Mouse (Mus musculus): ENCODE measurements around the gene Lrp10.
A peak's percentile ranks its signal among the peaks of the same experiment; 100 is the strongest.

Gene Lrp10

DNA sequence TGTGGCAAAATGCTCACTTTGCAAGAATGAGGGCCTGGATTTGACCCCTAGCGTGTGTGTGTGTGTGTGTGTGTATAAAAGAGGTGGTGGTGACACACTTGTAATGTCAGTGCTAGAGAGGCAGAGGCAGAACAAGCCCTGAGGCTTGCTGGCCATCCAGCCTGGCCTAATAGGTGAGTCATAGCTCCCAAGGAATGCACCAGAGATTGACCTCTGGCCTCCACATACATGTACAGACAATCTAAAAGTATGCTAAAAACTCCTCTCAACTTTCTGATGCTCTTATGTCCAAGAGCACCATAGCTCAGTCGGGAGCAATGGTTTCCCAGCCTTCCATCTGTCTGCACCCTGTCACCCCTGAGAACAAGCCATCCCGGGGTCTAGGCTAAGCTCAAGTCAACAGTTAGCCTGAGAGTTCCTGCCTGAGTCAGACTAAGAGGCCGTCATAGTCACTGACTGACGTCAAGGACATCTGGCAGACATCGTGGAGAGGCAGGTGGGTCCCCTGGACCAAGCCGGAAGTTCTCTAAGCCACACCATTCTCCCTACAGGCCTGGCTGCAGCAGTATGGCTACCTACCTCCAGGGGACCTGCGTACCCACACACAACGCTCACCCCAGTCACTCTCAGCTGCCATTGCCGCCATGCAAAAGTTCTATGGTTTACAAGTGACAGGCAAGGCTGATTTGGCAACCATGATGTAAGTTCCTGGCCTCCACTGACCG lies 28.6 kb upstream of the Lrp10 start:
- no peak for DNase-seq

DNA sequence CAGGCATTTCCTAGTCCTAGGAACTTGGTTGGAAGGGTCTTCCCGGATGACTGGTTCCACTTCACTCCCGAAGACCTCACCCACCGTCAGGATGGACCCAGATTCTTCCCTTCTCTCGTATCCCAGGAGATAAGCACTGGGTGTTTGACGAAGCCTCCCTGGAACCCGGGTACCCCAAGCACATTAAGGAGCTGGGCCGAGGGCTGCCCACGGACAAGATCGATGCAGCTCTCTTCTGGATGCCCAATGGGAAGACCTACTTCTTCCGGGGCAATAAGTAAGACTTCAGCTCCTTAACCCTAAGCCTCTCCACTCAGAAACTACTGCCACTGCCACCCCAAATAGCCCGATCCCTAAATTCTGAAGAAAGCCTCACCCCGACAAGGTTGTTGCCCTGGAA lies 24.8 kb upstream of the Lrp10 start:
- DNase-seq, result no peak

DNA sequence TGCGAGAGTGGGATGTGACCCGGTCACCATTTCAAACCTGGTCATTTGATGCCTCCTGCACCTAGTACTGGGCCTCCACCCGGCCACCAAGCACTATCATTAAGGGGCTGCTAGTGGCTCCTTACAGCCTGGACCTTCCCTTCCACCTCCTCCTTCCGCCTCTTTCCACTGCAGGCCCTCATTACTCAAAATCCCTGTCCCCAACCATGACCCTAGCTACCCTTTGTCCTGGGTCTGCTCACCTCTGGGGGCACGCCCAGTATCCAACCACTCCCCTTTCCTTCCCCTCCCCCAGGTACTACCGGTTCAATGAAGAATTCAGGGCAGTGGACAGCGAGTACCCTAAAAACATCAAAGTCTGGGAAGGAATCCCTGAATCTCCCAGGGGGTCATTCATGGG lies 24.3 kb upstream of the Lrp10 start:
- no peak for DNase-seq

DNA sequence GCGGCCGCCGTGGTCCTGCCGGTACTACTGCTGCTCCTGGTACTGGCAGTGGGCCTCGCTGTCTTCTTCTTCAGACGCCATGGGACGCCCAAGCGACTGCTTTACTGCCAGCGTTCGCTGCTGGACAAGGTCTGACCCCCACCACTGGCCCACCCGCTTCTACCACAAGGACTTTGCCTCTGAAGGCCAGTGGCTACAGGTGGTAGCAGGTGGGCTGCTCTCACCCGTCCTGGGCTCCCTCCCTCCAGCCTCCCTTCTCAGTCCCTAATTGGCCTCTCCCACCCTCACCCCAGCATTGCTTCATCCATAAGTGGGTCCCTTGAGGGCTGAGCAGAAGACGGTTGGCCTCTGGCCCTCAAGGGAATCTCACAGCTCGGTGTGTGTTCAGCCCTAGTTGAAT lies 23.4 kb upstream of the Lrp10 start:
- DNase-seq, result no peak

DNA sequence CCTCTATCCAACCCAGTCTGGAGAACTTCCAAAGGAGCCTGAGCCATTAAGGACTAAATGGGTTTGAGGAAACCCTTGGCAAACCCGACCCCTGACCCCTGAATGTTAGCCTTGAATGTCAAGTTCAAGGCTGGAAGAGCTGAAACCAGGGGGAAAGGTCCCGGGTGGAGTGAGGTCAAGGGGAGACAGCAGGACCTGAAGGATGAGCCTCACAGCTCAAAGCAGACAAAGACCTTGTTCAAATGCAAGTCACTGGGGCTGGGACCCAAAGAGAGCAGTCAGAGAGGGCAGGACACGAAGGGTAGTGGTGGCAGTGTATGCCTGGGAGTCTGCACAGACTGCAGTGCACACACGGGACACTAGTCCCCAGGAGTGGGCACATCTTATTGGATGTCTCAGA lies 22.6 kb upstream of the Lrp10 start:
- DNase-seq, result no peak

DNA sequence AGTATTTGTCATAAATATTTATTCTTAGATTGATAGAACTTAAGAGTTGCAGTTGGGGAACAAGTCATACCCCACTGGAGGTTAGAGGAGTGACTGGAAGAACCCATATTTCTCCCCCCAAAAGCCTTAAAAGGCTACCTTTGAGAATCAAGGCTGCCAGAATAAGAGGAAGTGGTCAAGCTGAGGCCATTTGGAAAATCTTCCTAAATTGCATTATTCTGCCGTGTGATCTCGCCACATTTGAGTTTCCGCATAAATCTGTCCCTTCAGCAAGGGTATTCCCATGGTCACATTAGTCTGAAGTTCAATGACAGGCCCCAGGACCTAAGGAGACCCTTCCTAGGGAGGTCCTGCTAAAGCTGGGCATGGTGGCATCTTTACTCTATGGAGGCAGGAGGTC lies 21.4 kb upstream of the Lrp10 start:
- no peak for DNase-seq

DNA sequence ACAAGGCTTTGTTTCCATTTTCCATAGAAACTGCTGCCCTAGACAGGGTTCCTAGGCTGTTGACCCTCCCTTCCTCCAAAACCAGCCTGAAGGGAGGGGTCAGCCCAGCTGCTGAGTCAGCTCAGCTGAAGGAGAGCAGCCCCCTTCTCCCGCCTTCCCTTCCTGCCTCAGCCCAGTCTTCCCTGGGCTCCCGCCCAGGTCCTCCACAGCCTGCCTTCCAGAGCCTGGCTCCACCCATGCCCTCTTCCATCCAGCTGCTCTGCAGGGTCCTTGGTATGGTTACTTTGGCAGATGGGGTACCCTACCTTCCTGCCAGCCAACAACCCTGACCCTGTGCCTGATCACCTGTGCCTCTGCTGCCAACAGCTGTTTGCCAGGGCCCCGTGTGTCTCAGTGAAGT lies 20.7 kb upstream of the Lrp10 start:
- no peak for DNase-seq

DNA sequence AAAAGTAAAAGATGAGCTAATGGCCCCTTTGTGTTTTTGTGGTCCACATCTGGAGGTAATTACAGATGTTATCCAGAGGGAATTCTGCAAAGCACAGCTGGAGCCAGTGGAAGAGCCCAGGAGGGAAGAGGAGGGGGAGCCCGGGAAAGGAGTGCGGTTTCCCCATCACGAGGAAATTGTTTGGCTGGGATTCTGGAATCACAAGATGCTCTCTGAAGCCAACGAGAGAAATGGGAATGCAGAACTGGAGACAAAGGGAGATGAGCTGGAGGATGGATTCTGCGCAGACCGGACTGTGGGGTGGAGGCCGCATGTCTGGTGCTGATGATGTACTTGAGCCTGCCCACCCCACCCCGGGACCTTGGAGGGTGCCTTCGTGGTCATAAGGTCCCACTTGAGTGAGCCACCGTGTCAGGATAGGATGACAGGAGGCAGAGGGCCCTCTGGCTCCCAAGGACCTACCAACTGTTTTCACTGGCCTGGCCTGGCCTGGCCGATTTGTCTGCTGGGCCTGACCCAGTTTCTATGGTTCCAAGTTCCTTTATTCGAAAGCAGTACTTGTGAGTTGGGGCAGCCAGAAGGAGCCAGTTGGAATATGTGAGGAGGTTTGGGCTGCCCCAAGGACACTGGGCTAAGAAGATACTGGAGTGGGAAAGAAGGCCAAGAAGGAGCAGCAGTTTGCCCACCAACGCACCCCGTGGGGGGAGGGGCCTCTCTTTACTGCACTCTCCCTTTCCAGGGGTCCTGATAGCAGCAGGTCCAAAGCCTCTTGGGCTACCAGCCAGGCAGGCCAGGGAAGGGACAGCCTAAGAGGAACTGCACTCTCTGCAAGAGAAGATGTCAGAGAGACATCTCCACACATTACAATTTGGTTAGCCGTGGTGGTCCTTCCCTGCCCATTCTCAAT lies 20.0 kb upstream of the Lrp10 start:
- DNase-seq, result no peak

DNA sequence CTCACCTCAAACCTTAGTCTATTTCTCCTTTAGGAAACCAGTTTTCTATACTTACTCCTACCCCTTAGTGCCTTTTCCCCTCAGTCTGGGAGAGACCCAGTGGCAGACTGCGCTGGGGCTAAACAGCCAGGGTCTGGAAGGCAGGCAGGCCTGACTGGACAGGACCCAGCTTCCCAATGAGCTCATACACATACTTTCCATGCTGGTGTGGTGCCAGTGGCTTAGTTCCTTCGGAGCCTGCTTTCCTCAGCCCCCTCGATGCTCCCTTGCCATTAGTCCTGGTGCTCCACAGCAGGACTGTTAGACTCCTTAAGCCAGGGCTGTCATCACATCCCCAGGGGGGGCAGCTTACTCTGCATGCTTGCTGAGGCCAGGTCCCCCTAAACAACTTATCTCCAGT lies 18.5 kb upstream of the Lrp10 start:
- DNase-seq, result no peak

DNA sequence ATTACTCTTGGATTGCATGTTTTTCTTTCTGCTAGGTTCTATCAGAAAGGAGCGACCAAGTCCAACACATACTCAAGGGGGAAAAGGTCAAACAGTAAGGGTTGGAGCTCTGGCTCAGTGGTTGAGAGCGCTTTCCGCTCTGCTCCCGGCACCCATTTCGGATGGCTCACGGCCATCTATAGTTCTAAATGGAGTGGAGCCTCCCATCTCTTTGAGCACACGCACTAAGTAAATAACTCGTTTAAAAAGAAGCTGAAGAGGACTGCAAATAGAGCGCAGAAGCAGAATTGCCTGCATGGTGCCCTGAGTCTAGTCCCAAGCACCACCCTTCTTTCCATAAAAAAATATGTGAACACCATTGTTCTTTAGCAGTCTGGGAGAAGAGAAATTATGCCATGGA lies 10.4 kb upstream of the Lrp10 start:
- DNase-seq, result no peak

DNA sequence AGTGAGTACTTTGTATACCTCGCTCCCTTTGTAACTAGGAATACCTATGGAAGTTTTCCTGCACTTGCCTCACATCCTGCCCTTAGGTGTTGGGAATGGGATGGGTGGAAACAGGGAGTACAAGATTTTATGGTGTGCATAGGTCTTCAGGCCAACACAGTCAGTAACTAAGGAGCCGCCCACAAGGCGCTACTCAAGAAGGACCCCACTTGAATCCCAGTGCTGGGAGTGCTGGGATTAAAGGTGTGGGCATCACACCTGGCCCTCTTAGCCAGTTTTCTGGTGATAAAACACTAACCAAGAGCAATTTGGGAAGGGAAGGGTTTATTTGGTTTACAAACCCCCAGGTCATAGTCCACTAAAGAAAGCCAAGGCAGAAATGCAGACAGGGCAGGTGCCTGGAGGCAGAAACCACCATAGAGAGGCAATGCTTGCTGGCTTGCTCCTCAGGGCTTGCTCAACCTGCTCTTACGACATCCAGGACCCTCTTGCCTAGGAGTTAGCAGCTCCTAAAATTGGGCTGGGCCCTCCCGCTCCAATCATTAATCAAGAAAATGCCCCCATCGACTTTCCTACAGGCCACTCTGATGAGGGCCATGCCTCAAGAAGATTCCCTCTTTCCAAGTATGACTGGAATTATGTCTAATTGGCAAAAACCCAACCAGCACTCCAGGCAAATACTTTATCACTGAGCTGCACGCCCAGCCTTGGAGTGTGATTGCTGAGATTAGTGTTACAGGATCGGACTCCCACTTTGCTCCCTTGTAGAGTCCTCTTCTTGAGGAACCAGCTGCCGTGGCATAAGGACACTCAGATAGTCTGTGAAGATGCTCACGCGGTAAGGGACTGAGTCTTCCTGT lies 9.0 kb upstream of the Lrp10 start:
- no peak for DNase-seq

DNA sequence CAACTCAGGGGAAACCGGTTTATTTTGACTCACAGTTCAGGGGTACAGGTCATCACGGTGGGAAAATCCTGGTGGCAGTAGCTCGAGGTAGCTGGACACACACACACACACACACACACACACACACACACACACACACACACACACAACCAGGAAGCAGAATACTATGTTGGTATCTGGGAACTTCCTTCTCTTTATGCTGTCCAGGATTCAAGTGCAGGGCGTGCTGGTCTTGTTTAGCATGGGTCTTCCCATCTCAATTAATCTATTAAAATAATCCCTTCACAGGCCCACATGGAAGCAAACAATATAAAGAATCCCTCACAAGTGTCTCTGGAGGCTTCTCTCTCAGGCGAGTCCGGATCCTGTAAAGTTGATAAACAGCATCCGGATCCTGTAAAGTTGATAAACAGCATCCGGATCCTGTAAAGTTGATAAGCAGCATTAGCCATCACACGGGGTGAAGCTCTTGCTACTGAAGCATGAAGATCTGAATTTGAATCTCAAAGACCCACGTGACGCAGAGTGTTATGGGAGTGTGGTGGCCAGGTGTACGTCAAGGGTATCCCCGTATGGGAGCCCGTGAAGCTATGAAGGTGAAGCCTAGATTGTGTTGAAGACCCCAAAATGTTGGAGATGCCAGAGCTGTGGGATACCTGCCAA lies 5.9 kb upstream of the Lrp10 start:
- no peak for DNase-seq

DNA sequence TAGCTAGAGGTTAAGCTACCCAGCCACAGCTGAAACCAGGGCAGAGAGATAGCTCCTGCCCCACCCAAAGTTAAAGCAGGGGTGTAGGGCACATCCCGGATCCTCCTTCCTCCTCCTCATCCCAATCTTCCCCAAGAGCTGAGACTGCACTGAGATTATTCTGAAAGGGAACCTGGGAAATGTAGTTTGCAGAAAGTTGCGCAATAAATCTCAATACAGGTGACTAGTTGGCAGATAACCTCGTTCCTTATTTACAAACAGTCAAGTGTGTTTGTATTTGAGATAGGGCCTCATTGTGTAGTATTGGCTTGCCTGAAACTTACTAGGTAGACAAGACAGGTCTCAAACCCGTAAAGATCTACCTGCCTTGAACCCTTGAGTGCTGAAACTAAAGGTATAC lies 1.8 kb upstream of the Lrp10 start:
- DNase-seq, result no peak

DNA sequence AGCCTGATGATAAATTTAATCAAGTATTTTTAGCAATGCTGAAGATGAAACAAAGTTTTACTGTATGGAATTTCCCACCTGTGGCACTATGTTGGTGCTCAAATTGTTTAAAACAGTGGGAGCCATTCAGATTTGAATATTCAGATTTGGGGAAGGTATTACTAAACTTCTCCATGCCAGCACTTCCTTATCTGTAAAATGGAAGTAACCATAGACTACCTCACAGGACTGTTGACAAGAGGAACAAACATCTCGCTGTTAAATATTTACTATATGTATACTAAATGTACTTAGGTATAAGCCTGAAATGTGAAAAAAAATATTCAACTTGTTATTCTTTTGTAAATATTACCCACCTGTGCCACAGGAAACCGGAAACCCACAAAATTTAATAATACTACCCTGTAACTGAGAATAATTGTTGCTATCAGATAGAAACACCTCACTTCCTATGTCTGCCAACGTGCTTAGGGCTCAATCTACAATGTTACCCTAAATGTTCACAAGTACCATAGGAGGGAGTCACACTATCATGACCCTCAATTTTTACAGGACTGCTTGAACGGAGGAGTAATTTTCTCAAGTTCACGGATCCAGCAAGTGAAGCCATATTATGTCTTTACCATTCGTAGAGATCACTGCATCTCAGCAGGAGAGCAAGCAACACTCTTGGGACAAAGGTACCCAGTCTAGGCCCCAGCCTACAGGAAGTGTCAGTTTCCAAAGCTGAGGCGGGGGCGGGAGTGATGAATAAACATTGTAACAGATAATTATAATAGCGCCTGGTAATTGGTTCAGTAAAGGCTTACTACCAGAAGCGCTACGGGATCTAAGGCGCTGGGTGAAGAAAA lies 604 bp upstream of the Lrp10 start:
- no peak for DNase-seq

DNA sequence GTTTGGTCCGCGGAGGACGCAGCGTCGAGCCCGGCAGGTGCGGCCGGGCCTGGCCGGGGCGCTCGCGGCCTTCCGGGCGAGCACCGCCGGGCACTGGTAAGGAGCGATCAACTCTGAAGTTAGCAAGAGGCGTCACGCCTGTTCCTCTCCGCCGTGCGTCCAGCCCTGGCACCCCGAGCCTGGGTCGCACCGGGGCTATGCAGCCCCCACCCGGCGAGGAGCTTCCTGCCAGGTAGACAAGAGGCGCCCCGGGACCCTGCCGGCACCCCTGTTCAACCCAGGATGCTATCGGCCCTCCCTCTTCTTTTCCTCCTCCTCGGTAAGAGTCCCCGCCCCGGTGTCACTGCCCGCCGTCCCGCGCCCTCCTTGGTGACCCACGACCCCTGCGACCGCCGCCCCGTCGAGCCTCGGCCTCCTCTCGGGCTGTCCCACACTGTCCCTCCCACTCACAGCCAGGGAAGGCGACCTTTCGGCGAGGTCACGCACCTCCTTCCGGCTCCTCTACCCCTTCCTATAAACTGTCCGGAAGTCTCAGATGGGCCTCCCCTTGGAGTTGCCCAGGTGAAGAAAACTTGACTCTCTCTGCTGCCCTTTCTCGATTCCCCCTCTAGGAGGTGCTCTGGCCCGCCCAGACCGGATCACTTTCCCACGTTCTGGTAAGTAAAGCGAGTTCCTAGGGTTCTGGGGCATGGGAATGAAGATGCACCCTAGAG lies 512 bp downstream of the Lrp10 start:
- peak; percentile 90 for DNase-seq

DNA sequence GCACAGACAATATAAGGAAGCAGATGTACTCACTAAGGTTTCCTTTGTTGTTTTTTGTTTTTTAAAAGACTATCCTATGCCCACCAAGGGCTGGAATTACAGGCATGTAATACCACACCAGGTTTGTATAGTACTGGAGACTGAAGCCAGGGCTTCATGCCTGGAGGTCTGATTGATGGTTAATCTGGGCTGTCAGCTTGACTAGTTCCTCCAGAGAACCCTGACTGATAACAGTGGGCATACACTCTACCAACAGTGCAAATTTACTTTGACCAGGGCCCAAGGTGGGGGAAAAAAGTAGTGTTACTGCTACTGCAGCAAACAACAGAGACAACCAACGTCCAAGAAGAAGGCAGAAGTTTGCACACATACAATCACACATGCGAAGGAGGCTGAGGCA lies 7.5 kb downstream of the Lrp10 start:
- DNase-seq, result no peak

DNA sequence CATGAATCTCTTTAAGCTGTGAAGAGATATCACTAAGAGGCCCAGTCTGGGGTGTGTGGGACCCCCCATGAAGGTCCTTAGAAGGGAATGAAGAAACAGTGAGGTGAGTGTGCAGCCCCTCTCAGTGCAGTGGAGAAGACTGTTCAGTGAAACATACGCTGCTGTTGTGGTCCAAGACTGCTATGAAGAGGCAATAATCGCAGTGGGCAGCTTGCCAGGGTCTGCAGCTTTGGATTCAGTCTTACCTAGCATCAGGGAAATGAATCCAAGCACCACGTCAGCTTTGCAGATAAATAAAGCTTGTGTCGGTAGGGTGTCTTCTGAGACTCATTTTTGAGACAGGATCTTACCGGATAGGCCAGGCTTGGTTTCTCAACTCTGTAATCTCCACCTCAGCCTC lies 8.7 kb downstream of the Lrp10 start:
- DNase-seq, result no peak

DNA sequence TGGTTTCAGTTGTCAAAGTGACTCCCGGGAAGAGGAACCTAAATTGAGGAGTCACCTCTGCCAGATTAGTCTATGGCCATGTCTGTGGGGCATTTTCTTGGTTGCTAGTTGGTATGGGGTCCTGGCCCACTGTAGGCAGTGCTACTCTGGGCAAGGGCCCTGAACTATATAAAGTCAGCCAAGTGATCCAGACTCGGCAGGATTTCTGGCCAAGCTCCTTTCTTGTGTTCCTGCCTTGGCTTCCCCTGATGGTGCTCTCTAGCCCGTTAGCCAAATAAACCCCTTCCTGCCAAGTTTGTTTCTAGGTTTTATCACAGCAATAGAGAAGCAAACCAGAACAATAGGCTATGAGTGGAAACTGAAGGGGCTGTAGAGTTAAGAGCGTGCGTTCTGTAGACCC lies 10.8 kb downstream of the Lrp10 start:
- DNase-seq, result no peak

DNA sequence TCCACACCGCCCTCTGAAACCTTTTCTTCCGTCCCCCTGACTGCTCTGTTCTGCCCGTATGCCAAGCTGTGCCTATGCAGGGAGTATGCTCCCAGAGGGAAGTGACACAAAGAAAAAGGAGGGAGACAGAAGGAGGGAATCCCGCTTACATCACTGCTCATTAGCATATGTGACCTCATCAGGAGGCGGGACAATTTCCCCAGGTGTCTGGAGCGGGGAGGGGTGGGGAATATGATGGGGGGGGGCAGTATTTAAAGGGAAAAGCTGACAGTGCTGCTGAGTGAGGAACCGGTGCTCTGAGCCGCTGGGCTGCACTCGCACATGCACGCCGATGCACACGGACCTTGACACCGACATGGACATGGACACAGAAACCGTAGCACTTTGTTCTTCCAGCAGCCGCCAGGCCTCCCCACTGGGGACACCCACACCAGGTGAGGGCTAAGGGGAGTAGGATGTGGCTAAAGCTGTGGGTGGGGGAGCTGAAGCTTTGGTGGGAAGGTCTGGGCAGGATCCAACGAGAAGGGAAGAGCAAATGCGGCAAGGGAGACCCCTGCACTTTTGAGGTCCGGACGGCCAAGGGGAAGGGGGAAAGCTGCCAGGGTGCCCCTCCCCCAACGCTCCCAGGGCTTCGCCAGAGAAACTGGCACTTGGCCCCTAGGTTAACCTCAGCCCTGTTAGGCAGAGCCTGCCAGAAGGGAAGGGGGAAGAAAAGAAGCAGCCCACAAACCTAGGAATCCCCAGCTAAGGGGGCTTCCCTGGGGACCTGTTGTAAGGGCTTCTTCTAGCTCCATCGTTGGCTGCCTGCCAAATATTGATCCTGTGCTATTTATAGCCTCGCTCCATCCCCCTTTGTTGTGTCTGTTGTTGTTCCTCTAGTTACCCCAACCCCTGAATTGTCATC lies 12.3 kb downstream of the Lrp10 start, which contains the start of gene Rem2:
Gene Rem2 (plus strand): TSS at position 160 of the 904 bp plus-strand sequence.
- DNase-seq, result peak; percentile 49

All from kidney, adult 9 months (tissue).